Mouse (Mus musculus) MN1 (cell line): ENCODE measurements at regions not wholly inside any gene's neighbourhood (a gene's known extent, or its start where the extent isn't known, plus 50 kb on each side); places are given as distances from the start of the nearest gene placed in this dataset.
"Not testable (repeated sequence)": the region's sequence is repeated elsewhere in the genome, so short reads cannot be mapped to it uniquely, and the experiment has no call there.

Source experiments
- DNase-seq: peaks from one replicate; pipeline ENCODE4 v3.0.0-alpha.2; 2016; ENCODE audit warnings: low spot score

DNA sequence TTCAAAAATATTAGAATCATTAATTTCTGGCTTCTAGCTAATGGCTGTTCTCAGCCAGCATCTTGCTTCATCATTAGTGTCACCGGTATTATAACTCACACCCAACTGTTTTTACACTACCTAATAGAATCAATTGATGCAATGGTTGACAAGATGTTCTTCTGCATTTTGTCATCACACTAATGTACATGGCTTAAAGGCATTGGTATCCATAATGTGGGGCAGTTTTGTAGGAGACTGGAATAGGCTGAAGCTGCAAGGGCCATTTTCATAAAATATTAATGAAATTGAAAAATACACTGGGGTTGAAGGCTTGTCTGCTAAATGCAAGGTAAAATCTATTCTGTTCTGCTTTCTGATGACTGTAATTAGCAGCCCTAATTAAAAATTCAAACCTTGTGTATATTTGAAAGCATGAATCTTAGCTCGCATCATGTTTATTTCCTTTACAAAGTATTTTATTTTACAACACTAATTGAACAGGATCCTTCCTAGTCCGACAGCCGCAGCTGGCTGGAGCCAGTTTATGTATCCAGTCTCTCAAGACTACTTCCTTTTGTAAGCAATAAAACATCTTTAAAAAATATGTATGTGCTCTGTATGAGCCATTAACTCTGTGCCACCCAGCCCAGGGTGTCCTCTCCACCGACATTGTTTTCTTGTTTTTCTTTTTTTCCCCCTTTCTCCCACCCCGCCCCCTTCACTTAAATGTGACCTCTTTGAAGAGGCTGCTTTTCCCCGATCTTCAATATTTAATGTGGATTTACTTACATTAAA, 259.6 kb downstream of the Pou4f1 start:
- DNase-seq = no peak

DNA sequence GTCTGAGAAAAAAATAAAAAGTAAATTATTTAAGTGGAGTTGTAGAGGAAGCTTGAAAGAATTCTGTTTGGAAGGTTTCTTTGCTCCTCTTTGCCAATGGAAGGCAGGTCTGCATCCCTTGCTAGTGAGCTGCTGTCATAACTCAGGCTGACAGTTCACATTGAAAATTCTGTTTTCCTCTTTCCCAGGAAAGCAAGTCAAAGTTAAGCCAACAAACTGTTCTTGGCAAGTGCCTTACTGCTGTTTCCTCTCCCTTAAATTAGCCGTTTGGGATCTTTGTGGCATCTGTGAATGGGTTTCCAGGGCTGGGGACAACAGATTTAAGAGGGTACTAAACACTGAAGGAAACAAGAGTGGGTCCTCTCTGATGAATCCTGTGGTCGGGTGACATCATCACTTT, 261.2 kb downstream of the Pou4f1 start:
- no peak for DNase-seq

DNA sequence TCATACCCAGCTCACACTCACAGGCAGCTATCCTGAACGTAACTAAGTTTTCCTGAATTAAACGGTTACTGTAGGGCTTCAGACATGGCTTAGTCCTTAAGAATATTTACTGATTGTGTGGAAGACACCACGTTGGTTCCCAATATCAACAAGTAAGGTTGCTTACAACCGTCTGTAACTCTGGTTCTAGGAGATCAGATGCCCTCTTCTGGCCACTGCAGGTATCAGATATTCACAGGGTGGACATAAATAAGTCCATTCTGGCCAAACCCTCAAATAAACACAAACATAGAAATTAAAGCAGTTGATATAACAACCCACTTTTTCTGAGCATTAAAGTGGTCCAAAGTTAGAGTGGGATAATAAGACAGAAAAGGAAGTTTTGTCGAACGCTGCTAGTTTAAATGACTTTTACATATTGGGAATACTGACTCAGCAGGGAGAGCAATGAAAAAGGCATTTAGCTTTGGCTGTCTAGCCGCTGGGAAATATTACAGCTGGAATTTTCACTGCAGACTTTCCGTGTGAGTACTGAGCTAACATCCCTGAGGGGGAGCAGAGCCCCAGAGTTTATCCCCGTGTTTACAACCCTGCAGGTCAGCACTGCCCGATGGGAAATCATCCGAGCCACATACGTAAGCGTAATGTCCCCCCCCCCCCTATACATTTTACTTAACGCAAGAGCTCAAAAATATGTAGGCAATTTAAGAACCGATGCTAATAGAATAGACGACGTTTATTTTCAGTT, 264.4 kb downstream of the Pou4f1 start:
- DNase-seq = no peak

DNA sequence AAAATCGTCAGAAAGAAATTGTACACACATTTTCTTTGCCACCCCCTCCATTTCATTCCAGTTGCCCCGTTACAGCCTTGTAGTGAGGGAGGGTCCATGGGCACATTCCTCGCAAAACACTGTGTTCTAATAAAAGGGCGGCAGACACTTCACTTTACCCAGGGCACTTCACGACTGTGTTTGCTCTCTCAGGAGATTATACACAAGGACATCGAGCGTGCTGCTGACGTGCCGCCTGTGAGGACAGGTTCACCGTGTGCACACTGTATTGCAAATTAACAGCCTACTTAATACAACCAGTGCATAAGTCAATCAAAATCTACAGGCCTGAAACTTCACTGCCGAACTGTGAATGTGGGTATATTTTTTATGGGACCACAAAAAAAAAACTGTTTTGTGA, 274.6 kb downstream of the Pou4f1 start:
- DNase-seq = no peak

DNA sequence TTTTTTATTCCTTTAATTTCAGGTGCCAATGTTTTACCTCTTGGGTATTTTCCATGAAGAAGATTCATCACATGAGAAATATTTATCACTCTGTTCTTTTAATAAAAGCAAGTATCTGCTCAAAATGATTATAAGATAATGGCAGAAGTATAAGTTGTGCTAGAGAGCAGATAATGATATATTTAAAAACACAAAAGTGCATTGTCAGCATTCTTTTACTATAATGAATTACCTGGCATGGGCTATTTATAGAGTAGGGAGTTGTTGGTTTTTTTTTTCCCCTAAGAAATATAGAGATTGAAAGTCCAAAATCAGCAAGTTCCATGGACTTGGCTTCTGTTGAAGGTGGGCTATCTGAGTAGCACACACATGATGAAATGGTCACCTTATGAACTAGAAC, 292.7 kb downstream of the Pou4f1 start:
- DNase-seq = no peak

DNA sequence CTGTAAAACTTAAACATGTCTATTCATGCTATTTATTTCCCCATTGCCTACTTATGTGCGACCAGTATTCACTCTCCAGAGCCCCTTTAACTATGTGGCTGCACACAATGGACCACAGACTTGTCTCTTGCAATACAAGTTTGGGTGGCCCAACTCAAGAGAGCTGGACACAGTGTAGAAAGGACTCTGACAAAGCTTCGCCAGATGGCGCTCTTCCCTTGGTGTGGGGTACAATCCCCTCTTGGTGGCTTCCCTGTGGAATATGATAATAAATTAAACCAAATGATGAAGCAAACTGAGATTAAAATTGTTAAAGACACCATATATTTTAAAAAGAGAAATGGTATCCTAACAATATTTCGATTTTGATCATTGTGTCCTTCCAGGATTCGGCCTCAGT, 302.6 kb upstream of the Ednrb start:
- DNase-seq = no peak

DNA sequence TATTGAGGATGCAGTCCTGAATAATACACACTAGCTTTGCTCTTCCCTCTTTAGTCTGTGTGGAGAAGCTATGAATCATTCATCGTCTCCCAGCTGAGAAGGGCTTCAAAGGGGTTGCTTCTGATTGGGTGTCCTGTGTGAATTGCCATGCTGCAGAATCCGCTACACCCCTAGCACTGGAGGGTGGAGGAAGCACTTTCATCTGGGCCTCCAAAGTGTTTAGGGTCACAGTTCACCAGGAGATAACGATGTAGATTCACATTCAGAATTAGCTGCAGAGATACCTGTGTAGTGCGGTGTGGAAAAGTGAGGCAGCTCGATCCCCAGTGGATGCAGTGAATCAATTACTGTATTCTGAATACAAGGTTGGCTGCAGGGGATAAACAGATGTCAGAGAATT, 301.2 kb upstream of the Ednrb start:
- no peak for DNase-seq

DNA sequence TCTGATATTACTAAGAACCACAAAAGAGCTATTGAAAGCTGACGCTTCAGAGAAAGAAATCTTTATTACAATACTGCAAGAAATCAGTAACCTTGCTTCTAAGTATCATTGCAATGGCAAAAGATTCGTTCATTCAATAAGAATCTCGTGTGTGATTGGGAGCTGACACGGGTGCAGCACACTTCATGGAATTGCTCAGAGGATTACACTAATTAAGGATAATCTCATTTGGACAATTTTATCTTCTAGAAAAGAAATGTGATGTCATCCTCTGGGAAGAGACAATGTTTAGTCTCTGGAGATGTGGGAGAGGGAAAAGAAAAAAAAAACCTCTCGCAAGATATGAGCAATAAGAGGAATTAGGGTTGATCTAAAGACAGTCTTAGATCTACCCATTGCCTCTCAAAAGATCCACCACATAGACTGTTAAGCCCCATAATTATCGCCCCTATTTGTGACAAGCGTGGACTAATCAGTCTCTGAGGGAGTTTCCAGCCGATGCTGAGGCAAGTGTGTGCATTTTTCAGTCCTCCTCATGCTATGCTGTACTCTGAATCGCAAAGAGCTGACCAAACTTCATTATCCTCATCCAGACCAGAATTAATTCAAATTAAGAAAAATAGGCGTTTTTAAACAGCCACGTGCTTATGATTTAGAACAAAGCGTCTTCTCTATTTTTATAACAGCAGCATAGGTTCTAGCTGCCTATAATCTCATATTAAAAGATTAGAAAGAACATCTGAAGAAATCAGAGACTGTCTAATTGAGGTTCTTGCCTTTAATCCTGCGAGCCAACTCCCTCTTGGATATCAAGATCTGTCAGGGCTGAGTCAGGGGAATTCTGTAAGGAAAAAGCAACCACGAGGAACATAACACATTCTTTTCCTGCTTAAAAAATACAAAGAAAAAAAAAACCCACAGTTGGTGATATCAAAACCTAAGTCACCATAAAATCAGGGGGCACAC, 271.1 kb upstream of the Ednrb start:
- DNase-seq = no peak

DNA sequence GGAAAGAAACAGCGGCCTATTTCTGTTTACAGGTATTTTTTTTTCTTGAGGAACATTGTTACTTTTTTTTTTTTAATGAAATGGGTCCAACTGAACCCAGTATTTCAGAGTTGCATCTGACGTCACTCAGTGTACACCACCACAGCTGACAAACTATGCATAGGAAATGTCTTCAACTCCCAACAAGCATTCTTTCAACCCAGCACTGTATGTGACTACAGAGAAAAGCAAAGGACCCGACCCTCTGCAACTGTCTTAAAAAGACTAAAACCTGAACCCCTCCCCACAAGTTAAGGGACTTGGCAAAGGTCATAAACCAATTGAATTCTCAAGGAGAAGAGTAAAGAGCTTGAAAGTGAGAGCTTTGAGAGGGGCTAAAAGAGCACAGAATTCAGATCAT, 270.0 kb upstream of the Ednrb start:
- no peak for DNase-seq

DNA sequence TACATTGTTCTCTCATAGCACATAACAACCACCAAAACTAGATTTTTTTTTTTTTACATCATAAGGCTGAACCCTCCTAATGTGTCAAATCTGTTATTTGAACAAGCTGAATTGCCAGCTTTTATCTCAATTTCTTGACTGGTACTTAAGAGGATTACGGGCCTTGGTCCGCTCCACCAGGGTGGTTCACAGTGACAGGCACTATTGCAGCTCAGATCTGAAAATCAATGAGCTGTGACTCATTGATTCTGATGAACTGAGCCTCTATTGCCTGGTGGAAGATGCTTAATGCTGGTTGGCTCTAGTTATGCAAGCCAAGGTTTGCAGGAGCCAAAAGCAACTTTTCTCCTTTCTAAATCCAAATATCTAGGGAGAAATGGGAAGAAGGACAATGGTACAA, 269.2 kb upstream of the Ednrb start:
- no peak for DNase-seq

DNA sequence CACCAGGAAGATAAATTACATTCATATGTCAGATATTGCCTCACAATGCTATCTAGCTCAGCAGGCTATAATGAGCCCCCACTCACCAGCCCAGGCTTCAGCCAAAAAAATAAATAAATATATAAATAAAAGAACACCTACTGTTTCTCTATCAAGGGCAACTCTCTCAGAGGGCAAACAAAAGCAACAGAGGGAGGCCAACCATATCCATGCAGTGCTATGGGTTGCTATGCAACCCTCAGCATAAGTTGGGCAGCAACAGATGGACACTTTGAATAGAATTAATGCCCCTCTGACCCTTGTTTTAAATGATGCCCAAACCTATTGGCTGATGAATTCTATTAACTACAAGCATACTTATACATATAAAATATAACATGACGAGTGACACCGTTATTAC, 242.2 kb upstream of the Ednrb start:
- DNase-seq = no peak

DNA sequence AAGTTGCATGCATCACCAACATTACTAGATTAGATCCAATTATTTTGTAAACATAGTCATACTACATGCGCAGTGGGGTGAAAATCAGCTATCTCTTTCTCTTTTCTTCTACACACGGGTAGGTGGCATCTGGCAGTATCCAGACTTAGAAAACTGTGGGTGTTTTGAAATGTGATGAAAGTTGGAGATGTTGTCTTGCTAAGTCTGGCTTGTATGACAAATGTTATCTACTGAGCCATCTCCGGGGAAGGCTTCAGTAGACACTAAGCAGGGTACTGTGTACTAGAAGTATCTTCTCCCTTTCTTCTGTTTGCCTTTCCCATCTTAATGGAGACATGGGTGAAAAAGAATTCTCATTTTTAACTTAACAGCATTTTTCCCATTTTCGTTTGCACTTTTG, 220.0 kb upstream of the Ednrb start:
- DNase-seq = not testable (repeated sequence)

DNA sequence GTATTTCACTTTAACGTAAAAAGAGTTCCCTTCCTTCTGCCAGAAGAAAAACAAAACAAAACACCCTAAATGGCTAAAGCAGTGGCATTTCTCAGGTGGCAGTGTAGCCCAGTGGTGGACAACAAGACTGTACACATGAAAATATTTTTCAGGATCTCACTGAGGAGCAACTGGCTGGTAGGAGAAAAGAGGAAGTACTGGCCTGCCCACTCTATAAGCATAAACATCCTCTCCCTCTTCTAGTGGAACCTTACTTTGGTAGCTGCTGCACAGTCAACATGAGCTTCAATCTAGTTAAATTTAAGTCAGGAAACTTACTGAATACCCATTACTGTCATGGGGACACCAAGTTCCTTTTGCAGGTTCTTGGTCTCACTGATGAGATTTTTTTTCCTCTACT, 209.5 kb upstream of the Ednrb start:
- no peak for DNase-seq

DNA sequence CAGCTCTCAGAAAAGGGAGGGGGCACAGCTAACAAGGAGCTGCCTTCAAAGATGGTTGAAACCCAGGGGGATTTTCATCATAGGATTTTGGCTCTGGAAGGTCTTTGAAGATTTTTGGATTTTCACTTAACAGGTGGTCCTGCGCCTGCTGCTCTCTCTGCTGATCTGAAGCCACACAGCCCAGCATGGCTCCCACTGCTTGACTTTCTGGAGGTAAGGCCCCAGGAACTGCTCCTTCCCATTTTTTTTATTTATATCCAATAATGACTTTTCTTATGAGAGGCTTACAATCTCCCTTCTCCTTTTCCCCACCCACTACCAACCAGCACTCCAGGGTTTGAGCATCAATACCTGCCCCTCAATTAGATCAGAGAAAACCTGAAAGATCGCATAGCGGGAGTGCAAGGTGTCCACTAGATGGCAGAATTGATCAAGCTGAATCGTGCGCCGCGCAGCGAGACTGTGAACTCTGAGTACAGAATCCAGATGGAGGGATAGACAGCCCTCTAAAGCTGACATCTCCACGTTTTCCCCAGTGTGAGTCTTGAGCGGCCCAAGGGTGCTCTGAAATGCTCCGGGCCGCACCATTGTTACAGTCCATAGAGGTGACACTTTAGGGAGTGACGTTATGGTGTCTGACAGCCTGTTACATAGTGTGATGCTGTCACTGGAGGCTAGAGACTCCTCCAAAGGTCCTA, 194.6 kb upstream of the Ednrb start:
- DNase-seq = peak; percentile 48

DNA sequence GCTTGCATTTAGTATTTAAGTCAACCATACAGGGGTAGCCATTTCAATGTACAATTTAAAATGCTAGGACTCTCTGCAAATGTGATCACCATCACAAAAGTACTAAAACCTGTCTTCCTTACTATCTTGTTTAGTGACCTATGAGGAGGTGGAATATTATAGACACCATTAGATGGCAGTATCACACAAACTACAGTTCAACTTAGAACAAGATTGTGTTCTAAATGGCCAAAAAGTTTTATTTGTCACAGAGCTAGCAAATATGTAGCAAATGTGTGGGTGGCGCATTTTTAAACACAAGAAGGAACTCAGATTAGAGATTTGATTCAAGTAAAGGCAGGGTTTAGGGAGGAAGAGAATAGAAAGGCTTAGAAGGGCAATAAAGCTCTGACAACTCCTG, 189.4 kb upstream of the Ednrb start:
- peak; percentile 9 for DNase-seq

DNA sequence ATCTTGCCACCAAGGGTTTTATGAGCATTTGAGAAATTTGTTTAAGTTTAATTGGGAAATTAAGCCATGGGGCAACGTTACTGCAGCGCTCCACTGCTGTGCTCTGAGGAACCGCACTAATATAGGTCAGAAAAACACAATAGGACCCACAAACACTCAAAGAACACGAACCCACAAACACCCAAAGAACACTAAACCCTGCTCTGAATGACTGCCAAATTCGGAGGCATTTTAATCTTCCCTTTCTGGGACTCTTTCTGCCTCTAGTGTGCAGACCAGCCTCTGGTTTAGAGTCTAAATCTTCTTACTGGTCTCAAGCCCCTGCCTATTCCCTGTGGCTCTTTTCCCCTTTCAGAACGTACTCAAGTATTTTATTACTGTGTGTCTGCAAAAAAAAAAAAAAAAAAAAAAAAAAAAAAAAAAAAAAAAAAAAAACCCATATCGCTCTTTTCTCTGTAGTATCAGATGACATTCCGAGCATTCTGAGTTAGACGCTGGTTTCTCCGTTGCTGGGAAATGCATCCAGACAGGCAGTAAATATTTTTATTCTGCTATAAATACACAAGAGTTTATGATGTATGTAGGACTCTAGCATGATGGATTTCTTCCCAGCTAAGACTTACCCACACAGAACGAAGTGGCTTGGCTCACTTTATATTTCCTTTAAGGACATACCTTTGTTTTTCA, 186.7 kb upstream of the Ednrb start:
- DNase-seq = no peak

DNA sequence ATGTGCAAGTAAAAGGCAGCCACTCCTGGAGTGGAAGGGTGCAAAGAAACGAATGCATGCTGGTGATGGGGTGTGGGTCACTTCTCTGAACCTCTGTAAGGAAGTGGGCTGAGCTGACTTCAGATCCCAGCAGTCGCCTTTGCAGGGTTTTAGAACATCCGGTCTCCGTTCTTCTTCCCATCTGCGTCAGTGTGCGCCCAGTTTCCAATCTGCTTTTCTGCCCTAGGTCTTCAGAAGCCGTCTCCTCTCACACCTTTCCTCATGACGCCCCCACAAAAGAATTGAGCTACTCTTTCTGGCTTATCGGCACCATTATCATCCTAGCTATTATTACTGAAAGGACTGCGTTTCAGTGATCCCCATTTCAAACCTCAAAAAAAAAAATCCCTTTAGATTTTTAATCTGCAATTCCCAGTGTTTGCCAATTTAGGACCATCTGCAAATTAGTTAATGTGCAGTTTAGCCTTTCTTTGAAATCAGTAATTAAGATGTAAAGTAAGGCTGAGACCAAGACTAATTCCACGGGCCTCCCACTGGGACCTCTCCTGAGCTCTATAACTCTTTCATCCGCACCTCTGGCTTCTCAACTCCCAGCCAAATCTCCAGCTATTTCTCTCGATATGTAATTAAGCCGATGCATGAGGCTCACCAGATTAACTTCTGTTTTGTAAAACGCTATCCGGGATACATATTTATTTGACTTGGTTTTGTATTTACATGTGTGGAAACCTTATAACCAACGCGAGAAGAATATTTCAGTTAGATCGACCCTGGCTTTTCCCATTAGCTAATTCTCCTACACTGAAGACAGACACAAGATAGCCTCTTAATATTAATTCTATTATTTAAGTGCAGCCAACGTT, 185.7 kb upstream of the Ednrb start:
- no peak for DNase-seq

DNA sequence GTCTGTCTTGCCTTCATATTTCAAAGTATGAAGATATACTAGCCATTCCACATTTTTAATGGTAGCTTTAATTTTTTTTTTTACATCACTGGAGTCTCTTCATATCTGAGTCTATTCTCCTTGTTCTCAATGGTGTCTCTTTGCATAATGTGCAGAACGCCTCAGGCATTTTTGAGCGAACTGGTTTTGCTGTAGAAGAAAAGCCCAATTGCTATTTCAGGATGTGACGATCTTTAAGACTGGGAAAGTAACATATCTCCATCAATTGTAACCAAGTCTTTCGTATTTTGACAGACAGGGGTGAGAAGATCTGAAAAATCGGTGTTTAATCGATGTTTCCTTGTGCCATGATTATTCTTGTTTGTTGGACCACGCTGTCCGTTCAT, 183.7 kb upstream of the Ednrb start:
- DNase-seq = no peak

DNA sequence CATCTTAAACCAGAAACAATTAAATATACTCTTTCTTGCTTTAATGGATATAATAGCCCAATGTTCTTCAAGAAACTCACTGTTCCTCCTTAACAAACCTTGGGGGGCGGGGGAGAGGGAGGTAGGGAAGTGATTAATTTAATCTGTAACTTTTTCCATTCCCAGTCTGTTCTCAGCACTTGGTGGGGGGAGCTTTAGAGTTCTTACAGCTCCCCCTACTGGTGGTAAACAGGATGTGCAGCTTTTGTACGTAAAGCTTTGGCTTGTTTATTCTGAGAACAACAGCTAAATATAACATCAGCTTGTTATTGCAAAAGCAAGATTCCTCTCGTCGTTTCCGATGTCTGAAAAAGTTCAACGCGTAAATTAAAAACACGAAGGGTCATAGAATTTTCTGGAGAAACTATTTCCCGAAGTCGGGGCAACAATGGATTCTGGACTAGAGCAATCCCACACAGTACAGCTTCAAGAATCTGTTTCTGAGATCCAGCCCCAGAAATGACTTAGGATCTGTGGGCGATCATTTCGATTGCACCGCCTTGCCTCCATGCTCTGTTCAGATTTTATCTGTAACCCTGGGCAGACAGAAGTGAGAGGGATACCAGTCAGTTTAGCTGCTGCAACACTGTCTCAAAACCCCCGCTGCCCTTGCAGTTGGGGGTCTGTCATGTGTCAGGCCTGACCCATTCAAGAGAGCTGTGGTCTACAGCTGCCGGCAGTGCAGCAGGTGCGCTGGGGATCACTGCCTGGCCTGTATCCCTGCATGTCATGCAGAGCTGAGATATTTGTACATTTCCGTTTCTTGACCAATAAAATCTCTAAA, 183.1 kb upstream of the Ednrb start:
- DNase-seq = no peak

DNA sequence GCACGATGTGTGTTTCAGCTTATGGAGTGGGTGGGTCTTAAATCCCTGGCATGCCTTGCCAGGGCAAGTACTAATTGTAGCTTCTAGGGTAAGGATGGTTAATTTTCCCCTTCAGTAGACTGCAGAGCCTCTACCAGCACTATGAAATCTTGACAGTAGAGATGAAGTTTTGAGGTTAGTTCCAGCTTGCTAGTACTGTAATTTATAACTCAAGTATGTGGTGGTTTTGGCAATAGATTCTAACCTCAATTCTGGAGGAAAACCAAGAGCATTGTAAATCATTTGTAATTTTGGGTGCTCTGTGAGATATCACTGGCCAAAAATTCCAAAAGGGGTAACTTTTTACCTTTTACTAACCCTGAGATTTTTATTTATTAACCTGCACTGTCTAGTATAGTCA, 164.3 kb upstream of the Ednrb start:
- no peak for DNase-seq
